Mouse (Mus musculus): ENCODE data around the gene Olfr1008.

DNA sequence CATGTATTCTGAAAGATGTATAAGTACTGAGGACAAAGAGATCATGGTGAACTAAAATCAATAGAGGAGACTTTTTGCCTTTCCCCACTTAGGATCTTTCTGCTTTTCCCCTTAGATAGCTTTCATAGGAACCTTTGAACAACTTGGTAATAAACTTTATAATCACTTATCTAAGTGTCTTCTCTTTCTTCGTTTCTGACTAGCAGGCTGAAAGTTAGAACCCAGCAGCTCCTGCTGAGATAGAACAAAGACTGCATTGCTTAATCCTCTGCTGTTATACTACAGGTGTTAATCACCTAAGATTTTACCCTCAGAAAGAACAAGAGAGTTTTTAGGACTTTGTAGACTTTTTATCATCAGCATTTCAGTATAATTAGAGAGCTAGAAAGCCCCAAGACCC lies 21.9 kb downstream of the Olfr1008 start:
- TF ChIP-seq CTCF (IDR thresholded peaks at IDR 0.05; ENCODE audit: low read depth) (no peak), EP300 (IDR thresholded peaks at IDR 0.05; ENCODE audit: low read depth) (no peak)

Data from liver, embryonic 14.5 days (tissue).